Mouse (Mus musculus) bone marrow macrophage, adult 2 months (primary cell): ENCODE data around the gene Gpsm3.

Experiments used
- CTCF ChIP-seq: IDR thresholded peaks from 2 replicates; pipeline ENCODE4 v1.5.1; 2012; ENCODE audit warnings: low read depth, mild to moderate bottlenecking, low read length, moderate library complexity
- POLR2A ChIP-seq: IDR thresholded peaks from 2 replicates; pipeline ENCODE4 v1.6.1; 2012; ENCODE audit warnings: mild to moderate bottlenecking, low read depth, low read length, borderline replicate concordance

- no peak for TF ChIP-seq CTCF
- no peak for TF ChIP-seq POLR2A
These were observed 50.1 kb downstream of the Gpsm3 start for GRCm38 (mm10) chr17:34639461-34640255.
